Mouse (Mus musculus) T-helper 17 cell (primary cell): ENCODE measurements around the gene Galnt10.

ENCODE experiments used
- in situ Hi-C, 2 experiments: fragments of 300-600 bp; cut with MboI, MseI; formaldehyde crosslinking; loops; 1 replicate in 1 of 2; 2 replicates in 1 of 2; pipeline ENCODE4 v1.15.1; 2025; ENCODE audit warnings: high pct_unique_total_duplicates in 2 of 2

The Galnt10 gene

DNA sequence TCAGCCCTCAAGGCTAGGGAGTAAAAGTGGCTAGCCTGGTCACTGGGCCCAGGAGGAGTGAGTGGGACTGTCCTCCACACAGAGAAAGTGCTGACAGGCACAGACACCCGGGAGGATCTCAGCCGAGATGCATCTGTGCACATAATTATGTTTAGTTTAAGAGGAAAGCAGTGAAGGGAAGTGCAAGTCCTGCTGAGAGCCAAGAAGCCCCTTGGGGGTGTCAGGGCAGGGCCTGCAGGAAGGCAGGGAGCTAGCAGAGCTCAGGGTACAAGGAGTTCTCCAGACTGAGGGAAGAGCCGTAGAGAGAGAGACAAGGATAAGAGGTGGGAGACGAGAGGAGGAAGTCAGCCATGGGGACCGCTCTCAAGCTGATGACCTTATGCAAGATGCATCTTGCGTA, 130.6 kb downstream of the Galnt10 start:
- in situ Hi-C loops = no loop called here

DNA sequence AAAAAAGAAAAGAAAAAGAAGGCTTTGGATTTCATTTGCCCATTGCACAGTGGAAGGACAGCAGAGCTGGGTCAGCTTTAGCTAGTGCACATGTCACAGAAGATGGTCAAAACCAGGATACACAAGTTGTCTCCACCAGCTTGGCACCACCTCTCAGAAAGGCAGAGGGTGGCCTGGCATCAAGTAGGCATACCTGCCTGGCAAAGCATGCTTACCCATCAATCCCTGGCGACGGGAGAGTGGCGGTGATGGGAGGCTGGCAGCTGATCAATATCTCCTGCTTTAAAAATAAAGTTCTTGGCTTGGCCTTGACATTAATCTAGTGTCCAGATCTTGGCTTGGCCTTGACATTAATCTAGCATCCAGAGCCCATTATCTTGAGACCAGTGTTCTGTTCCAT, 131.3 kb downstream of the Galnt10 start:
- in situ Hi-C loops = no loop called here

DNA sequence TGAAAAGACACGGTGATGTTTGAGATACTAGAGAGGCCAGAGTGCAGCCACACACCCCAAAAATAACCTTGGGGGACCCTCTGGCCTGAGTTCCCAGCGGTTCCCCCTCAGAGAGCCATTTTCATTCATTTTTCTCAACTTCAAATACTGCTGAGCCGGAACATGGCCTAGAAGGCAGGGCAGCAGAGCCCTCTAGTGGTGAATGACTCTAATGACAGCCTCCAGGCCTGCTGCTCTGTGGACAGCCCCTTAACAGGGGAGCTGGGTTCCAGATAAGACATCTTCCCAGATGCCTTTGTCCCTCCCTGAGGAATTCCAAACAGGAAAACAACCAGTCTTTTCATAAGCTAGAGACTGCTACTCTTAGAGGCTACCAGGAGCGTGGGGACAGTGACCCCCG, 133.1 kb downstream of the Galnt10 start:
- in situ Hi-C loops = no loop called here

DNA sequence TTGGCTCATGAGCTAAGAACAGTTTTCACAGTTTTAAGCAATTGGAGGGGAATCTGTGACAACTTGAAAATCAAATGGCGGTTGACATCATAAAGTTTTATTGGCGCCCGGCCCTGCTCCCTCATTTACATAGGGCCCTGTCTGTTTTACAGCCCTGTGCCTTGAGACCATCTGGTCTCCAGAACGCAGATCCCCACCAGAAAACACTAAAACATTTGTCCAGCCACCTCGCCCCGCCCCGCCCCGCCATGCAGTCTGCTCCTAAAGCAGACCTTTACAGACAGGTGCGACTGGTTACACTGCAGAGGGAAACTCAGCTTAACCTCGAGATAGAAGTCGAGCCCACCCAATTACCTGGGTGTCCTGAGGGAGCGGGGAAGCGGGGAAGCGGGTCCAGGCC, 134.6 kb downstream of the Galnt10 start:
- in situ Hi-C loops = no loop called here

DNA sequence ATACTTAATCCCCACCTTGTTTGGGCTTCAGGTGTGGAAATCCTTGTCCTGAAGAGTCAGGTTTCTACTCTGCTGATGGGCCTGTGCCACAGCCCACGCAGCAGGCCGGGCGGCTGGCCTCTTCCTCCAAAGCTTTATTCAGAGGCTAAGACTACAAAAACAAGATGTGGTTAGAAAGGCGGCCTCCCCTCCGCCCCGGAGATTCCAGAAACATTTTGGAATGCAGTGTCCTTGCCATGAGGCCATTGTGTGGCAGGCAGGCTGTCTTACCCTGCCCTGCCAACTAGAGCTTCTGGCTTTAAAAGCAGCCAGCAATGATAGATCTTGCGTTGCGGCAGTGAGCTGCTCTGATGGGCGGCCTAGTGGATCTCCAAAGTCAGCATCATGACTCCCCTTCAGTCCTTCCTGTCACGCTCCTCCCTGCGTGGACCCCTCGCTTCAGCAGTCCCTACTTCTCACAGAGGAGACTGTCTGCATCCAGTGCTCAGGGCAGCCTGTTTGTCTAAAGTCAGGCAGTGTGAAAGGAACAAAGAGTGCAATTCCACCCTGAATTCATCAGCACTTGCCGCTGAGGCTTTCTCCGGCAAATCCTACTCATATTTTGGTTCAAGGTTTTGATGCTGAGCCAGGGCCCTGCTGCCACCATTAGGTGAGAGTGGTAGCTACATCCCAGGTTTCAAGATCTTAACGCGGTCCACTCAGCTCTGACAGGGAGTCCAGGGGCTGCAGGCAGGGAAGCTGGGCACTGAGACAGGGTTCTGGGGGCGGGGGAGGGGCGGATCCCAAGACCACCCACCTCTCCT, 141.6 kb downstream of the Galnt10 start:
- in situ Hi-C loops = no loop called here

DNA sequence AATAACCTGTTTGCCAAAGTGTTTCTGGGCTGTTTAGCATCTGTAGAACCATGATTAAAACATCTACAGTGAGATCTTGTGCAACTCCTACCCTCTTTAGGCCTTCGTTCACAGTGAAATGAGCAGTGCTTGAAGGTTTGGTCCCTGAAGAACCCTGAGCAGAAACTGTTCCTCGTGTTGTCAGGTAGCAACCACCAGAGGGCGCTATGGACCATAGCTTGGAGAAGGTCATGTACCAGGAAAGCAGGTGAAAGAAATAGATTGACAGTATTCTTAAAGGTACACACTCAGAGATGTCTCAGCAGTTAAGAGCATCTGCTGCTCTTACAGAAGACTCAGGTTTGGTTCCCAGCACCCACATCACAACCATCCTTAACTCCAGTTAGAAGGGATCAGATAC, 142.7 kb downstream of the Galnt10 start:
- in situ Hi-C loops = no loop called here

DNA sequence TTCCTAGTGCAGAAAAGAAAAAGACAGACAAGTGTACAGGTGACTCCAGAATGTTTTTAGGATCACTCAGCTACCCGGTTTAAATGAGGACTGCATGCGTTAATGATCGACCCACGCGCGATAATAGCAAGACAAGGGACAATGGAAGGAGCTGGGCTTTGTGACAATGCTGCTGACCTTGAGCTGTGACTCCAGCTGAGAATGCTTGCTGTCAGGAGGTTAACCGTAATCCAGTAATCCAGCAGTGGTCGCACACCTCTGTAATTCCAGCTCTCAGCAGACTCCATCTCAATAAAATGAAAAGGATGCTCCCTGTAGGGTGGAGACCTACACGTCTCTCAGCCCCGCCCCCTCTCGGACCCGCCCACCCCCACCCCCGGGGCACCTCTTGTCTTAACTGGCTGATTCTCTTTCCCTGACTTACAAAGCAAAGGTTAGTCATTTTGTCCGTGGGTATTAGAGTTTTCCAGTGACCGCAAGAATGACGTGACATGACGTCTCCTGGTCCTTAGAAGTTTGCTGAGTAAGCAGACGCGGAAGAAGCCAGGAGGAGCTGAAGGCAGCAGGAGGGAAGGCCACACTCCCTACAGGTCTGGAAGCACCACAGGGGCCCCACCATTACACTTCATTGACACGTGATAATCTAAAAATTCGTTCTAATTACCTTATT, 145.8 kb downstream of the Galnt10 start:
- in situ Hi-C loops = no loop called here

DNA sequence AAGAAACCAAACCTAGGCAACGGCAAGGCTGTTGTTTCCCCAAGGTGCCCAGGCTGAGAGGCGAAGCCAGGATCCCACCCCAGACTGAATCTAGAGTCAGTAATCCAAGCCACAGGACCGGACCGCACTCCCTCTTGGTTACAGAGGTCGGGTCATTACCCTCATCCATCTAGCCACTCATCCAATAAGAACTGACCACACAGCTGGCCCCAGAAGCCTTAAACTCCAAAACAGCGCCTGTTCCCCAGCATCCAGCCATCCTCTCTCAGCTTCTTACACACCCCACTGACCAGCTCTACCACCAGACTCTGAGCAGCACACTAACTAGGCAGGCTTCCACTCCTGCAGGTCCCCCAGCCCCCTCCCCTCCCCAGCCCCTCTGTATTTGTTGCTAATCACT, 149.8 kb downstream of the Galnt10 start:
- in situ Hi-C loops = no loop called here

DNA sequence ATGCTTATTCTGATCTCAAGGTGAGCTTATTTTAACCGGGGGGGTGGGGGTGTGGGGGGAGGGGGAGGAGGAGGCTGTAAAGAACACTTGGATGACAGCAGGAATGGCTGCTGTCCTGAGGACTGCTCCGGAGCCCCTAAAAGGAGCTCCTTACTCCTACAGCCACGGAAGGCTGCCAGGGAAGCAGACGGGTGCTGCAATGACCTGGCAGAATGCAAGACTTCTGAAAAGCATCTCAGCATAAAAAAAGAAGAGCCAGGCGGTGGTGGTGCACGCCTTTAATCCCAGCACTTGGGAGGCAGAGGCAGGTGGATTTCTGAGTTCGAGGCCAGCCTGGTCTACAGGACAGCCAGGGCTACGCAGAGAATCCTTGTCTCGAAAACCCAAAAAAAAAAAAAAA, 152.6 kb downstream of the Galnt10 start:
- in situ Hi-C loops = no loop called here

DNA sequence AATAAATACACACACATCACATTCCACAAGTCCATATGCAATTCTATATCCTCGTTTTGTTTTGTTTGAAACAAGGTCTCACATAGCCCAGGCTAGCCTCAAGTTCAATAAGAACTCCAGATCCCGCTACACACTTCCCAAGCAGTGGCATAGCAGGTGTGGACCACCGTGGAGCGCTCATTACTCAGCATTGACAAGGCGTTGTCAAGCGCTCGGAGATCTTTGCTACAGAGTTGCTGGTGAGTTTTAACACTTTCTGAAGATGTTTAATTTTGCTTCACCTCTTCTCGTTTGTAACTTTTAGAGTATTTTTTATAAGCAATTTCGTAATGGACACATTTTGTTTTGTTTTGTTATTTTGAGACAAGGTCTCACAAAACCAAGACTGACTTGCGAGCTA, 154.2 kb downstream of the Galnt10 start:
- in situ Hi-C loops = no loop called here

DNA sequence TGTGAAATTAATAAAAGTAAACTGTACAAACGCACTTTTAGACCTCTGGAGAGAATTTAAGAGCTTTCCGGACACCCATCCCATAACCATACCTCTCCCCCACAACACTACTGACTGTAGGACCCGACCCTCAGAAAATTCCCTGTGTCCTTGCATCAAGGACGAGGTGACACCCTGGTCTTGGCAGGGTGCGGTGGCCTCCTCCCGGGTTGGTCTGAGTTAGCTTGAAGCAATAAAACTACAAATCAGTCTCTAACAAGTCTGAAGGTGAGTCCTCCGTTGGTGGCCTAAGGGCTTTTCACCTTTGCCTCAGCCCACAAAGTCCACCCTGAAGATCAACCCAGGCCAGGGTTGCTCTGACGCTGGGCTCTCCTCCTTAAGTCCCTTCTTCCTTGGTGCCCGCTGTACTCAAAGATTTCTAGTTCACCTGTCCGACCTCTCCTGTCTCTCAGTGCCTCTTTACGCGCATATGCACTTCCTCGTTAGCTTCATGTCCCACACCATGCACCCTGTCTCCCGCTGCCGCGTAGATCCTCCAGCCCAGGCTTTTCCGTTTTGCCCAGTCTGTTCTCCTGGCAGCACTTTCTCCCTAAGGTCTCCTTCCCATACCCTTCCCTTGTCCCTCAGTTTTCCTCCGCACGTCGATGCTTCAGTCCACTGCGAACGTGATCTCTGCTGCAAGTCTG, 155.2 kb downstream of the Galnt10 start:
- in situ Hi-C loops = loop anchor here in 1 of 2 experiments (25.0 kb wide), 1 partner anchor 262 kb away; no protein-coding TSS in a partner anchor

DNA sequence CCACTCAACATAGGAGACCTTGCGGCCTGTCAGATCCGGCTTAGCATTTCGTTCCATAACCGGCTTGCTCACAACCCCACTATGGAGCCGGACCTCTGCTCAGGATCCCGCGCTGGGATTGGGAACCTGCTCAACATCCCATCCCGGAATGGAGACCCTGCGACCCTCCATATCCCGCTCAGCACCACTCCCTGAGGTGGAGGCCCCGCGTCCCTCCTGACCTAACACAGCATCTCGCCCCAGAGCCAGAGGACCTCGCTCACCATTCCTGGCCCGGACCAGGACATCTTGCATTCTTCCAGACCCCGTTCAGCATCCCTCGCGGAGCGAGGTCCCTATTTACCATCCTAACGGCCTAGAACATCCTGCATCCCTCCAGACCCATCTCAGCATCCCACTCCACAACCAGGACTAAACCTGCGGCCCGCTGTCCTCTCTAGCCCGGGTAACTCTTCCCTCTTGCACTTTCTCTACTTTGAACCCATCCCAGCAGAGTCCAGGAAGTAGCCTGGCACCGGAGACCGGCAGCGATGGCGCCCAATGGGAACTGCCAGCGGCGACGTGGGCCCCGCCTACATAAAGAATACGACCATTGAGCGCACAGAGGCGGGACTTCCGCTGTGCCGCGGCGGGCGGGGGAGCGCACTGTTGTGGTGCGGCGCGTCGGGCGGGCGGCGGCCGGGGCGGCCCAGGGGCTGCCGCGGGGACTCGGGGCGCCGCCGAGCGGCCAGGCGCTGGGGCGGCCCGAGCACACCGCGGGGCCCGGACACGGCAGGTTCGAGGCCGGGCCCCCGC, 155.9 kb downstream of the Galnt10 start, which contains the start of gene Sap30l:
TSS of gene Sap30l (plus strand) at position 667 of the 795 bp plus-strand sequence.
- in situ Hi-C loops = loop anchor here in 1 of 2 experiments (25.0 kb wide), 1 partner anchor 261 kb away; no protein-coding TSS in a partner anchor

DNA sequence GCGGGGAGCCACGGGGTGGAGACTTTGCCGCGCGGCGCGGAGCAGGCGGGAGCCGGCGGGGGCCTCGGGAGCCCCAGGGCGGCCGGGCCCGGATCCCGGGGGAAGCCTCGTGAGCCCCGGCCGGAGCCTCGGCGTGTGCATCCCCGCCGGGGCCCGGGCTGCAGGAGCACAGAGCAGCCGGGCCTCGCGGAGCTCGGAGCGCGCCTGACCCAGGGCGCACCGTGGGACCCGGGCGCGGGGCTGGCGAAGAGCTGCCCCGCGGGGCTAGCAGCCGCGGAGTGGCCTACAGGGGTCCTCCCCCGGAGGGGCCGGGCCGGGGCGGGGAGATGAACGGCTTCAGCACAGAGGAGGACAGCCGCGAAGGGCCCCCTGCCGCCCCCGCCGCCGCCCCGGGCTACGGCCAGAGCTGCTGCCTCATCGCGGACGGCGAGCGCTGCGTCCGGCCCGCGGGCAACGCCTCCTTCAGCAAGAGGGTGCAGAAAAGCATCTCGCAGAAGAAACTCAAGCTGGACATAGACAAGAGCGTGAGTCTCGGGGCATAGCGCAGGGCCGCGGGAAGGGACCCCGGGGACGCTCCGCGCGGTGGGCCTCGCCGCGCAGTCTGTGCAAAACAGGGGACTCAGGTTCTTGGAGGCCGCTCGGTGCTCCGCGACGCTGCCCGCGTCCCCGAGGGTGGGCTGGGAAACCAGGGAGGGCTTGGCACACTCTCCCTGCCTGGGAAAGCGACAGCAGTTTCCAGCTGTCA, 156.7 kb downstream of the Galnt10 start:
- in situ Hi-C loops = loop anchor here in 1 of 2 experiments (25.0 kb wide), 1 partner anchor 260 kb away; no protein-coding TSS in a partner anchor

DNA sequence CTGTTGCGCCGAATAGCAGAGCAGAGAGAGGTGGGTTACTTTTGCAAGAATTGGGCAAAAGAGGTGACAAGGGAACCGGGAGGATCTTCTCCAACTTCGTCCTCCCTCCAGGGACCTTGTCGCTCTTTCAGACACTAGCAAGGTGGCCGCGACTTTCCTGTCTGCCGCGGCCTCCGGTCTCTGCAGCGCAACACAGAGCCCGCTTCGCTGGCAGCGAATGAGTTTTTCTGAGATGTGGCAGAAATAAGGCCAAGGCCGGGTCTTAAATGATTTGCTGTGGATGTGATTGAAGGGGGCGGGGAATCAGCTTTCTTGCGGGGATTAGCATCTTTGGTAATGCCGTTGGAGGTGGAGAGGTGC, 157.2 kb downstream of the Galnt10 start:
- in situ Hi-C loops = loop anchor here in 1 of 2 experiments (25.0 kb wide), 1 partner anchor 260 kb away; no protein-coding TSS in a partner anchor

DNA sequence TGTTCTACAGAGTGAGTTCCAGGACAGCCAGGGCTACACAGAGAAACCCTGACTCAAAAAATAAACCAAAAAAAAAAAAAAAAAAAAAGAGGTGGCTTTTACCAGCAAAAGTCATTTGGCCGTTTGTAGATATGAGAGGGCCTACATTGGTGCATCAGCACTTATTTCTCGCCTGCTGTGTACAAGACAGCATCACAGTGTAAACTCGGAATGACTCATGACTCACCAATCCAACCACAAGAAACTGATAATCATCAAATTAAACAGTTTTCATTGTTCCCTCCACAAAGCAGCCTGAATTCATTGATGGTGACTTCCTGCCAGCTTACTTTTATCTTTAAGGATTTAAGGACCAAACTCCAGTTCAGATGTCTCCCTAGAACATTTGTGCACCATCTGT, 159.8 kb downstream of the Galnt10 start:
- in situ Hi-C loops = loop anchor here in 1 of 2 experiments (25.0 kb wide), 1 partner anchor 257 kb away; no protein-coding TSS in a partner anchor

DNA sequence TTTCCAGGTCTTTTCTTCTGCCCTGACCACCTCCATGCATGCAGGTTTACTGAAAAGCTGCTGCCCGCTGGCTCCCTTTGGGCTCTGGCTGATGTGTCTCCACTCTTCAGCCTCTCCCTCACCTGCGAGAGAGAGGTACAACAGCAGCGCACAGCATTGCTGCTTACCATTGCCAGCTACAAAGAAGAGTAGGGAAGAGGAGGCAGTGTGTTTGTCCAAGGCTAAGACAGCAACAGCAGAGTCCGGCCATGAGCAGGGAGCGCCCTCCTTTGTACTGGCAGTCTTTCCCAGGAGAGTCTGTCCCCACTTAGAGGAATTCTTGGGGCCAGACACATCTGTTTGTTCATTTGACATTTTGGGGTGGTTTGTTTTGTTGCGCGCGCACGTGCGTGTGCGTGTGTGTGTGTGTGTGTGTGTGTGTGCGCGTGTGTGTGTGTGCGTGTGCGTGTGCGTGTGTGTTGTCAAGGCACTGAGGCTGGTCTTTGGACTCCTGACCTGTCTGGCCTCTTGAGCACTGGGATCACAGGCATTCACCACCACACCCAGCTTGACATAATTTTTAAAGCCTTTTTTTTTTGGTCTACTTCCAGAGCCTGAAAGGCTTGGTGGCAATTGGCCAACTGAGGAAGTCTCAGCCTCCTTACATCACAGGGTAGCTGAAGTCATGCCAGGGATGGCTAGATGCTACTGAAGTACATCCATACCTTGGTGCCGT, 163.9 kb downstream of the Galnt10 start:
- in situ Hi-C loops = loop anchor here in 1 of 2 experiments (25.0 kb wide), 1 partner anchor 253 kb away; no protein-coding TSS in a partner anchor

DNA sequence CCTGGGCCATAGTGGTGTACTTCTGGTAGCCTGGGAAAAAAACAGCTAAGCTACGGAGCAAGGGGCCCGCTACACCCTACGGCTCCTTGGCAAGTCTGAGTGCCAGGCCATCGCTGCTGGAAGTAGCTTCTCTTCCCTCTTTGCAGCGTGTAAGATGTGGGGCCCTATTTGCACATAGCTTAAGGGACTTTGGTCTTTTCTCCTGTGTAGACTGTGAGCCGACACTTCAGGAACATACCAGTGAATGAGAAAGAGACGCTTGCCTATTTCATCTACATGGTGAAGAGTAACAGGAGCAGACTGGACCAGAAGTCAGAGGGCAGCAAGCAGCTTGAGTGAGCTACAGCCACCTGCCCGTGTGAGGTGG, 164.5 kb downstream of the Galnt10 start:
- in situ Hi-C loops = loop anchor here in 1 of 2 experiments (25.0 kb wide), 1 partner anchor 253 kb away; no protein-coding TSS in a partner anchor

DNA sequence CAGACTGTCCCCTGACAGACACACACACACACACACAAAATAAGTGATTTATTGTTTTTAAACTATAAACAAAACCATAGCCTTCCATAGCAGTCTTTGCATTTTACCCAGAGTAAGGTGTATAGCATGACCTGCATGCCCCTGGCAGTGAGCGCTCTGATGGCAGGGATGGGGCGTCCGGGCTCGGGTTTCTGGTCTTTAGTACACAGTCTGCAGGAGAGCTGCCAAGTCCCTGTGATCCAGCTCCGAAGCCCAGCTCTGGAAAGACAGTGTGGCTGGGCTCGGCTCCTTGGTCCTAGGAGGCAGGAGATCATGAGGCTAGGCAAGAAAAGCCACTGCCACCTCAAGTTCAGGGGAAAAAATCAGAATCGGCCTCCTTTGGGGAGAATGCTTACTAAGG, 165.8 kb downstream of the Galnt10 start:
- in situ Hi-C loops = loop anchor here in 1 of 2 experiments (25.0 kb wide), 1 partner anchor 251 kb away; no protein-coding TSS in a partner anchor

DNA sequence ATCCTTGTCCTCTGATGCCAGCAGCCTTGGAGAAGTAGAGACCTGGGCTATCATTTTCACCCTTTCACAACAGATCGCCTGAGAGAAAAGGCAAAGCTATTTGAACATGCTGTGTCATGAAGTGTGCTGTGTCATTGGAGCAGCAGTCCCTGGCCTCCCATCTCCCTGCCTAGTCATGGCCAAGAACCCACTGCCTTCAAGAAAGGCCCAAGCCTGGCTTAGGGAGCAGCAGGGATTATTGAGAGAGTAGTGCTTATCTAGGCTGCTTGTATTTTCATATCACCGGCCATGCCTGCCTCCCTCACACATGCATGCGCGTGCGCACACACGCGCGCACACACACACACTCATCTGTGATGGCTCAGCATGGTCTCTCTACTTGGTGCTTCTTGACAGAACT, 167.0 kb downstream of the Galnt10 start:
- in situ Hi-C loops = loop anchor here in 1 of 2 experiments (25.0 kb wide), 1 partner anchor 250 kb away; no protein-coding TSS in a partner anchor
